Mouse (Mus musculus) forebrain, embryonic 16.5 days (tissue): ENCODE measurements around the gene Hsd17b3. TPM values are rescaled to one million over a fixed set of nuclear protein-coding genes. Genes with fewer than 3 reads are reported as not detected.

Experiments
- ATAC-seq: fragments of 200-750 bp; cut with Nextera tagmentation; 2 replicates; pipeline ENCODE4 v1.8.0; 2017; ENCODE audit warnings: mild to moderate bottlenecking, moderate library complexity
- H3K27ac ChIP-seq: fragments of 300-500 bp; sonication (generic); 2 replicates; pipeline ENCODE4 v1.5.1; 2014; ENCODE audit warnings: low read length, control low read depth
- H3K27me3 ChIP-seq: fragments of 300-500 bp; sonication (generic); replicated peaks from 2 replicates; pipeline ENCODE4 v1.6.1; 2014; ENCODE audit warnings: low read length; ENCODE audit not compliant: control insufficient read depth, insufficient read depth
- H3K36me3 ChIP-seq: fragments of 300-500 bp; sonication (generic); 2 replicates; pipeline ENCODE4 v1.6.1; 2014; ENCODE audit not compliant: control insufficient read depth, insufficient read depth
- H3K4me1 ChIP-seq: fragments of 300-500 bp; sonication (generic); replicated peaks from 2 replicates; pipeline ENCODE4 v1.6.1; 2014; ENCODE audit warnings: low read length; ENCODE audit not compliant: control insufficient read depth, insufficient read depth
- H3K4me2 ChIP-seq: fragments of 300-500 bp; sonication (generic); 2 replicates; pipeline ENCODE4 v1.6.1; 2014; ENCODE audit warnings: mild to moderate bottlenecking, low read length, control low read depth
- H3K4me3 ChIP-seq: fragments of 300-500 bp; sonication (generic); replicated peaks from 2 replicates; pipeline ENCODE4 v1.5.1; 2014; ENCODE audit warnings: mild to moderate bottlenecking, low read length, control low read depth
- H3K9ac ChIP-seq: fragments of 300-500 bp; sonication (generic); replicated peaks from 2 replicates; pipeline ENCODE4 v1.6.1; 2014; ENCODE audit warnings: low read depth, low read length, control low read depth
- H3K9me3 ChIP-seq: fragments of 300-500 bp; sonication (generic); 2 replicates; pipeline ENCODE4 v1.6.1; 2016; ENCODE audit warnings: low read length; ENCODE audit not compliant: control insufficient read depth
- WGBS: fragments of 180-500 bp; shearing (Covaris S2); extraction: QIAGEN DNeasy Blood & Tissue Kit; methylation state at CpG from one replicate; pipeline ENCODE4 v1.1.7; 2014; 5-methylcytosine and 5-hydroxymethylcytosine counted together
- polyA plus RNA-seq: library from polyadenylated mRNA; unstranded; fragments of >200 nt; fragmentation: Nextera tagmentation; extraction: Ambion mirVana; gene quantifications from 2 replicates; pipeline ENCODE4 v1.2.1, GENCODE M21; 2015

The Hsd17b3 gene
- polyA plus RNA-seq, 1 experiment from 2014 or later, result not detected

DNA sequence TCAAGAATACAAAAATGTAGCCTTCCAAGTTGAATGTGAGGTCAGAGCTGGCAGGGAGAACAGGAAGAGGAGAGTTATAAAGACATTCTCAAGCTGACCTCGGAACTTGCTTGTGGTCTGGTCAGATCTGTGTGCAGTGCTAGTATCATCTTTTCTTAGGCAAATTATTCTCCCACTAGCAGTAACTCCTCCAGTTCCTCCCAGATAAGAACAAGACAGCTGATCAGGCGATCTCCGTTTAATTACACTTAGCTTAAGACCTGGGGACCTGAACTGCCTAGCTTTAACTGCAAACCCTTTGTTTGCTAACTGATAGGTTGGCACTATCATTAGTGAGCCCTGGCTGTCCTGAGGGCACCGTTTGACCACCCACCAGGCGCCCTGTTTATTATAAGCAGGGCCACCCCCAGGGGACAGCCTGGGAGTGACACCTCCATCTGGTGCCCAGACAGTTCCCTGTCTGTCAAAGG is 19.4 kb upstream of the Hsd17b3 start:
- no peak for ATAC-seq
- Histone ChIP-seq H3K9me3 (no peaks in the 10 kb centered on the region), H3K4me1 (peaks cover 5% of the 10 kb centered on the region; the same call in 1 of the 2 replicates), H3K27me3 (no peaks in the 10 kb centered on the region), H3K4me2 (no peak overlapping the region), H3K36me3 (no peaks in the 10 kb centered on the region), H3K4me3 (no peak overlapping the region), H3K9ac (no peak overlapping the region), H3K27ac (no peak overlapping the region)
- 26% methylated on average over 5 of the region's 5 CpGs for WGBS

DNA sequence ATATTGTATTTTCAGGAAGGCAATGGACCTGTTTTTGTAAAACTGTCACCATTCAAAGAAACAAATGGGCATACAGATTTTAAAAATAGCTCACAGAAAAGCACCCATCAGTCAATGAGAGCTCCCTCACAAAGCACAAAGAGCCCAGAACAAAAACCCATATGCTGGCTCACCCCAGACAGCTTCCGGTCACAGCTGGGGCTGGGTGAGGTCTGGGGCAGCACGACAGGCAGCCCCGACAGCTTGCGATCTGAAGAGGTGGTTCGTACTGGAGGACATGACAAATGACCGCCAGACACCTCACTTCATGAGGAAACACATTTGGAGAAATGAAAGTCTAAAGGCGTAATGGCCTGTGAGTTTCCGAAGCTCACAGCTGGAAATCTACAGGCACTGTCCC is 18.5 kb upstream of the Hsd17b3 start:
- no peak overlapping the region for H3K4me3 ChIP-seq
- no peak for ATAC-seq
- H3K27me3 ChIP-seq, result no peaks in the 10 kb centered on the region
- no peaks in the 10 kb centered on the region for H3K36me3 ChIP-seq
- H3K4me1 ChIP-seq, result peaks cover 5% of the 10 kb centered on the region; the same call in 1 of the 2 replicates
- H3K9ac ChIP-seq, result no peak overlapping the region
- H3K9me3 ChIP-seq, result no peaks in the 10 kb centered on the region
- no peak overlapping the region for H3K27ac ChIP-seq
- WGBS, result 17% methylated on average over 8 of the region's 8 CpGs
- no peak overlapping the region for H3K4me2 ChIP-seq

DNA sequence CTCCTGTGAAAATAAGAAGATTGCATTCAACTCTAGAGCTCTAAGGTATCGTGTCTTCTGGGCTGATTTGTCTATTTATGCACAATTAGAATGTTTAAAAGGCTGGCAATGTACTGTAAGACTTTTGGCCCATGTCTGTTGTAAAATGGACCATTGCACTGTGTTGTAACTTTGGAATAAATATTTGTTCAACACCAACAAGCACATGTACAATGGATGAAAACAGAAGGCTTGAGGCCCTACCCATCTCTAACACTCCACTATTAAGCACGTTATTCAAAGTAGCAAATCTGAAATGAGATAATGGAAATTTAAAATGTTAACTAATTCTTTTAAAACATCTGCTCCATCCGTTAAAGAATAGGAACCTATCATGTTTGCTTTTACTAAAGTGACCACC is 18.1 kb upstream of the Hsd17b3 start:
- Histone ChIP-seq H3K4me2 (no peak overlapping the region), H3K27ac (no peak overlapping the region), H3K27me3 (no peaks in the 10 kb centered on the region), H3K36me3 (no peaks in the 10 kb centered on the region), H3K9me3 (no peaks in the 10 kb centered on the region), H3K4me3 (no peak overlapping the region), H3K4me1 (peaks cover 5% of the 10 kb centered on the region; the same call in 1 of the 2 replicates), H3K9ac (no peak overlapping the region)
- 30% methylated on average over 3 of the region's 3 CpGs for WGBS
- no peak for ATAC-seq

- WGBS, result 98% methylated on average over 3 of the region's 3 CpGs
- Histone ChIP-seq H3K27me3 (no peaks in the 10 kb centered on the region), H3K36me3 (no peaks in the 10 kb centered on the region), H3K4me1 (peaks cover 5% of the 10 kb centered on the region; the same call in 1 of the 2 replicates), H3K9ac (no peak overlapping the region), H3K27ac (no peak overlapping the region), H3K9me3 (no peaks in the 10 kb centered on the region), H3K4me2 (no peak overlapping the region), H3K4me3 (no peak overlapping the region)
- ATAC-seq, result no peak
Measured at GRCm38 (mm10) chr13:64105690-64106089, 16.7 kb upstream of the Hsd17b3 start.

DNA sequence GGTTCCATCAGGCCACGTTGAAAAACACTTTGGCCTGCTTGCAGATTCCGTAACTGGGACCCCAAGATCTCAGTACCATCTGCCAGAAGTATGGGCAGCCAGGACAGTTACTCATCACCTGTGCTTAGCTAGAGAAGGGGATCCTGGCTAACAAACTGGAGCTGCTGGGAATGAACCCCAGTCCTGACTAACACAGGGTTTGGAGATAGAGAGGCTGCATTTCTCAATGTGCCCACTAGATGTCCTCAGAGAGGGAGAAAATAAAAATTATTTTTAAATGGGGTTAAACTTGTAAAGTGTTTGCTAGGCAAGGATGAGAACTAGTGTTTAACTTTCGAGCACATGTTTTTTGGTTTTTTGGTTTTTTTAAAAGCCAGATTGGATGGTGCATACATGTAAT is 11.2 kb upstream of the Hsd17b3 start:
- H3K4me1 ChIP-seq, result no peaks in the 10 kb centered on the region
- H3K9ac ChIP-seq, result no peak overlapping the region
- no peaks in the 10 kb centered on the region for H3K27me3 ChIP-seq
- no peak overlapping the region for H3K27ac ChIP-seq
- H3K4me3 ChIP-seq, result no peak overlapping the region
- H3K9me3 ChIP-seq, result no peaks in the 10 kb centered on the region
- WGBS, result 65% methylated on average over 3 of the region's 3 CpGs
- no peaks in the 10 kb centered on the region for H3K36me3 ChIP-seq
- H3K4me2 ChIP-seq, result no peak overlapping the region
- peak; percentile 43; the same call in 1 of the 2 replicates for ATAC-seq

GRCm38 (mm10) chr13:64098992-64099391 is 10.0 kb upstream of the Hsd17b3 start:
- H3K36me3 ChIP-seq, result no peaks in the 10 kb centered on the region
- H3K27ac ChIP-seq, result no peak overlapping the region
- 76% methylated on average over 9 of the region's 9 CpGs for WGBS
- no peak overlapping the region for H3K9ac ChIP-seq
- no peak for ATAC-seq
- H3K27me3 ChIP-seq, result no peaks in the 10 kb centered on the region
- no peaks in the 10 kb centered on the region for H3K9me3 ChIP-seq
- no peak overlapping the region for H3K4me2 ChIP-seq
- no peaks in the 10 kb centered on the region for H3K4me1 ChIP-seq
- no peak overlapping the region for H3K4me3 ChIP-seq

DNA sequence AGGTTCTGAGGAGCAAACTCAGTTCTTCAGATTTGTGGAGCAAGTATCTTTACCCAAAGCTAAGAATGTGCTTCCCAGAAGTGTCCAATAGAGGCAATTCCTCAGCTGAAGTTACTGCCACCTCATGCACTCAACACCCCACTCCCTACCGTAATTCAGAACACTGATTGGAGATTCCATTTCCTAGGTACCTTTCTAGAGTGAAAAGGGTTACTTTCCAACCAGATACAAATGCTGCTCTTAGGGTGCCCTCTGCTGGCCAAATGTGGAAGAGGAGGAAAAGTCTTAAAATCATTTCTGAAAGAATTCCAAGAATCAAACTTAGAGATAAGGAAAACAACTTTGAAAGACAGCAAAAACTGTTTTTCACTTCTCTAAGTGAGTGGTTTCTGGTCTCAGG is 4.3 kb upstream of the Hsd17b3 start:
- H3K9ac ChIP-seq, result no peak overlapping the region
- H3K27ac ChIP-seq, result no peak overlapping the region
- no peak for ATAC-seq
- no peaks in the 10 kb centered on the region for H3K4me1 ChIP-seq
- WGBS, result 5% methylated on average over 1 of the region's 1 CpGs
- H3K4me3 ChIP-seq, result no peak overlapping the region
- no peaks in the 10 kb centered on the region for H3K36me3 ChIP-seq
- H3K4me2 ChIP-seq, result no peak overlapping the region
- no peaks in the 10 kb centered on the region for H3K27me3 ChIP-seq
- no peaks in the 10 kb centered on the region for H3K9me3 ChIP-seq

DNA sequence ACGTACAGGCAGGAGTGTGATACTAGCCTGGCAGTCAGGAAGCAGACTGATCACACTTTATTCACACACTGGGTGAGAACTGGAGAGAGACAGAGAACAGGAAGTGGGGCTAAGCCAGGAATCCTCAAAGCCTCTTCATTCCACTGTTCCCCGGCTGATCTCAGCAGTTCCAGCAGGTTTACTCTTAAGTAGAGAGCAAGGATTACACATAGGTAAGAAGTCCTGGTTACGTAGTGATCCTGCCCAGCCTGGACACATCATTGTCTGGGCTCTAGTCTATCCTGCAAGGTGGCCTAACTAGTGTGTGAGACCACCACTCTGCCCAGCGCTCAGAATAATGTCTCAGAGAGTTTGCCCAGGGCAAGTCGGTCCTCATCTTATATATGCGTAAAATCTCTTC is 3.7 kb upstream of the Hsd17b3 start:
- no peak overlapping the region for H3K4me3 ChIP-seq
- no peak overlapping the region for H3K27ac ChIP-seq
- WGBS, result 74% methylated on average over 6 of the region's 6 CpGs
- no peaks in the 10 kb centered on the region for H3K9me3 ChIP-seq
- no peaks in the 10 kb centered on the region for H3K36me3 ChIP-seq
- no peak overlapping the region for H3K9ac ChIP-seq
- no peak overlapping the region for H3K4me2 ChIP-seq
- no peaks in the 10 kb centered on the region for H3K4me1 ChIP-seq
- H3K27me3 ChIP-seq, result no peaks in the 10 kb centered on the region
- ATAC-seq, result no peak

DNA sequence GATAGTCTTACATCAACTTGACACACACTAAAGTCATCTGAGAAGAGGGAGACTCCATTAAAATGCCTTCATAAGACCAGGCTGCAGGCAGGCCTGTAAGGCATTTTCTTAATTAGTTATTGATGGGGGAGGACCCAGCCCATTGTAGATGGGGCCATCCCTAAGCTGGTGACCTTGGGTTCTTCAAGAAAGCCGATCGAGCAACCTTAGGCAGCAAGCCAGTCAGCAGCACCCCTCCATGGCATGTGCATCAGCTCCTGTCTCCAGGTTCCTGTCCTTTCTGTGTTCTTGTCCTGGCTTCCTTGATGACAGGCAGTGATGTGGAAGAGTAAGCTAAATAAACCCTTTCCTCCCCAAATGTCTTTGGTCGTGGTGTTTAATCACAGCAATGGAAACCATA is 3.1 kb upstream of the Hsd17b3 start:
- no peak overlapping the region for H3K4me3 ChIP-seq
- no peaks in the 10 kb centered on the region for H3K9me3 ChIP-seq
- no peaks in the 10 kb centered on the region for H3K27me3 ChIP-seq
- H3K9ac ChIP-seq, result no peak overlapping the region
- H3K4me2 ChIP-seq, result no peak overlapping the region
- ATAC-seq, result no peak
- 69% methylated on average over 3 of the region's 3 CpGs for WGBS
- H3K36me3 ChIP-seq, result no peaks in the 10 kb centered on the region
- H3K4me1 ChIP-seq, result no peaks in the 10 kb centered on the region
- H3K27ac ChIP-seq, result no peak overlapping the region

DNA sequence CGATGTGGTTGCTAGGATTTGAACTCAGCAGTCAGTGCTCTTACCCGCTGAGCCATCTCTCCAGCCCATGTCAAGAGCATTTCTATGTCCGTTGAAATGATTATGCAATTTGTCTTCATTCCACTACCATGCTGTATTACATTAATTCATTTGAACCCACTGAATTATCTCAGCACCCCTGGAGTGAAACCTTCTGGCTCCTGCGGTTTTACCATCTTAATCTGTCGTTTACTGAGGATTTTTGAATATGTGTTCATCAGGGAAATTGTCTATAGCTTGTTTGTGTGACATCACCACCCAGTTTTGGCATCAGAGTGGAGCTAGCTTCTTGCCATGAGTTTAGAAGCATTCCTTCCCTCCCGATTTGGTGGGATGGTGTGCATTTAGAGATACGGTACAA is 2.0 kb upstream of the Hsd17b3 start:
- Histone ChIP-seq H3K4me2 (no peak overlapping the region), H3K27me3 (no peaks in the 10 kb centered on the region), H3K27ac (no peak overlapping the region), H3K9me3 (no peaks in the 10 kb centered on the region), H3K4me3 (no peak overlapping the region), H3K36me3 (no peaks in the 10 kb centered on the region), H3K9ac (no peak overlapping the region), H3K4me1 (no peaks in the 10 kb centered on the region)
- no peak for ATAC-seq
- WGBS, result 58% methylated on average over 7 of the region's 7 CpGs
